Mouse (Mus musculus): ENCODE results near the gene Rccd1. TPM values are rescaled to one million over a fixed set of nuclear protein-coding genes. Genes with fewer than 3 reads are reported as not detected.

The Rccd1 gene
- total RNA-seq, 4 experiments from 2014 or later: 12.7 to 19.0 (median 14.2) TPM

DNA sequence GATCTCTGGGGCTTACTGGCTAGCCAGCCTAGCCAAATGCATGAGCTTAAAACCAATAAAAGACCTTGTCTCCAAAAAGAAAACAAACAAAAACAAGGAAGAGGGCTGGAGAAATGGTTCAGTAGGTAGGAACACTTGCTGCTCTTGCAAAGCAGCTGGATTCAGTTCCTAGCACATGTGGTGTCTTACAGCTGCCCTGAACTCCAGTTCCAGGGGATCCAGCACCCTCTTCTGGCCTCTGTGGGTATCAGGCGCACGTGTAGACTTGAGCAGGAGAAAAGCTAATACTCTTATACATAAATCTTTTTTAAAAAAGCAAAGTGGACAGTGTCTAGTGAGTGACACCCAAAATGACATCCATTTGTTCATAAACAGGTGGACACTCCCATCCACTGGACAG lies 22.7 kb downstream of the Rccd1 start:
- no peak for DNase-seq (ENCODE audit: low spot score in 2 of 2)

DNA sequence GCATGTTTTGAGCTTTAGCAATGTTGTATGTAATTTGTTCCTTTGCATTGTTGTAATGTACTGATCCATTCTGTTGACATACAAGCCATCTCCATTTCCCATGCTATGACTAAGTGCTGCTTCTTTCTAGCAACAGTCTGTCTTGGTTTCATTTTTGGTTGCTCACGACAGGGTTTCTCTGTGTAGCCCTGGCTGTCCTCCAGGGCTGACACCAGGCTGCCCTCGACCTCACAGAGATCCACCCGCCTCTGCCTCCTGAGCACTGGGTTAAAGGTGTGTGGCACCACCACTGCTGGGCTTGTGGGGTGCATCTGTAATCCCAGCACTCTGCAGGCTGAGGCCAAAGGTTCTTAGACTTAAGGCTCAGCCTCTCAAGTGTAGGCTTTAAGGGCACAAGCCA lies 24.7 kb downstream of the Rccd1 start:
- DNase-seq (ENCODE audit: low spot score in 2 of 2): no peak

DNA sequence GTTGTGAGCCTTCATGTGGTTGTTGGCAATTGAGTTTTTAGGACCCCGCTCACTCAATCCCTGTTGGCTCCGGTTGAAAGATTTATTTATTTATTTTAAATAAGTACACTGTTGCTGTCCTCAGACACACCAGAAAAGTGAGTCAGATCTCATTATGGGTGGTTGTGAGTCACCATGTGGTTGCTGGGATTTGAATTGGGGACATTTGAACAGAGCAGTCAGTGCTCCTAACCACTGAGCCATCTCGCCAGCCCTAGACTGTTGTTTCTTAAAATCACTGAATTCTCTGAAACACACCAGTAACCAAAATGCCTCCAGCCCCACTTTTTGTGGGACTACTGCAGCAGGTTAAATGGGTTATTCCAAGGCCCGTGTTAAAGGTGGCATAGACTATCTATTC lies 25.5 kb downstream of the Rccd1 start:
- DNase-seq (ENCODE audit: low spot score in 2 of 2): no peak

DNA sequence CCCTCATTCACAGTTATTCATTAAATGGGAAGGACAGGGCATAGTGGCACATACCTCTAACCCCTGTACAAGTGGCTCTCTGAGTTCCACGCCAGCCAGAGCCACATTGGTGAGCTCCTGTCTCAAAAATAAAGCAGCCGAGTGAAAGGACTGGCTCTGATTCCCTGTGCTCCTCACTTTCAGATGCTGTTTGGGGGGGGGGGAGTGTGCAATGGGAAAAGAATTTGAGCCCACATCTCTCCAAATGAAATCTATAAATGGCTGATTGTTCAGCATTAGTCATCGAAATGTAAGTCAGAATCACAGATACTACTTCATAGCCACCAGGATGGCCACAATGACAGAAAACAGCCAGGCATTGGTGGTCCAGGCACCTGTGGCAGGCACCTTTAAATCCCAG lies 27.2 kb downstream of the Rccd1 start:
- DNase-seq (ENCODE audit: low spot score in 2 of 2): no peak

DNA sequence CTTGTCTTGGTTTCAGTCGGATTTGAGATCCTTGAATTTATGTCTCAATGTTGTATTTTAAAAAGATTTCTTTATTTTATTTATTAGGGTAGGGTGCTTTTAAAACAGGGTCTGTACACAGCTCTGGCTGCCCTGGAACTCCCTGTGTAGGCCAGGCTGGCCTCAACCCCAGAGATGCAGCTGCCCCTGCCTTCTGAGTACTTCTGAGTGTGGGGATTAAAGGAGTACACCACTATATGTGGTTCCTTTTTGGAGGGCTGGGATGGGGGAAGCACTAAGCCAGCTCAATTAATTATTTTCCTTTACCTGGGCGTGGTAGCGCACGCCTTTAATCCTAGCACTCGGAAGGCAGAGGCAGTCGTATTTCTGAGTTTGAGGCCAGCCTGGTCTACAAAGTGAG lies 27.8 kb downstream of the Rccd1 start:
- no peak for DNase-seq (ENCODE audit: low spot score in 2 of 2)

DNA sequence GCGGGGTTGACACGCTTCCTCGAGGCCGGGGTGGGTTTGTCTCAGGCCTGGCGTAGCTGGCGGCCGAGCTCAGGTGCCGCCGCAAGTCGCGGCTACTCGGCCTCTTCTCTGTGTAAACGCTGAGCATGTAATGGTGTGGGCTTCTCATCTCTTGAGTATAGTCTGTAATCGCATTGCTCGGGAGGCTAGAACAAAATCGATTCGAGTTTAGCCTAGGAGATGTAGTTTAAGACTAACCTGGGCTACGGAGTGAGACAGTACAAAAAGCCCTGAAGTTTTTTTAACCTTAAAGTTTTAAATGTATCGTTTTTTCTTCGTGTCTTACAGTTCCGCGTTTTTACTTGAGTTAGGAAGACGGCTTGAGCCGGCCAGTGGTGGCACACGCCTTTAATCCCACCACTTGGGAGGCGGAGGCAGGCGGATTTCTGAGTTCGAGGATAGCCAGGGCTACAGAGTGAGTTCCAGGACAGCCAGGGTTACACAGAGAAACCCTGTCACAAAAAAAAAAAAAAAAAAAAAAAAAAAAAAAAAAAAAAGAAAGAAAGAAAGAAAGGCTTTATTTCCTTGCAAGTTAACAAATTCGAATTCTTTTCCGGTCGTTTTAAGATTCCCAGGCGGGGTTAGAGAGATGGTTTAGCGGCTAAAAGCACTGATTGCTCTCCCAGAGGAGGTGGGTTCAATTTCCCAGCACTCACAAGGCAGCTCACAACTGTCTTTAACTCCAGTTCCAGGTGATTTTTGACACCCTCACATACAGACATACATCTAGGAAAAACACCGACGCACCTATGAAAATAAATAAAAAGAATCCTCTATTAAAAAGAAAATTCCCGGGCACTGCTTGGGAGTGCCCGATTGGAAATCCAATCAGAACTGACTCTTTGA lies 29.2 kb downstream of the Rccd1 start:
- no peak for DNase-seq (ENCODE audit: low spot score in 2 of 2)

DNA sequence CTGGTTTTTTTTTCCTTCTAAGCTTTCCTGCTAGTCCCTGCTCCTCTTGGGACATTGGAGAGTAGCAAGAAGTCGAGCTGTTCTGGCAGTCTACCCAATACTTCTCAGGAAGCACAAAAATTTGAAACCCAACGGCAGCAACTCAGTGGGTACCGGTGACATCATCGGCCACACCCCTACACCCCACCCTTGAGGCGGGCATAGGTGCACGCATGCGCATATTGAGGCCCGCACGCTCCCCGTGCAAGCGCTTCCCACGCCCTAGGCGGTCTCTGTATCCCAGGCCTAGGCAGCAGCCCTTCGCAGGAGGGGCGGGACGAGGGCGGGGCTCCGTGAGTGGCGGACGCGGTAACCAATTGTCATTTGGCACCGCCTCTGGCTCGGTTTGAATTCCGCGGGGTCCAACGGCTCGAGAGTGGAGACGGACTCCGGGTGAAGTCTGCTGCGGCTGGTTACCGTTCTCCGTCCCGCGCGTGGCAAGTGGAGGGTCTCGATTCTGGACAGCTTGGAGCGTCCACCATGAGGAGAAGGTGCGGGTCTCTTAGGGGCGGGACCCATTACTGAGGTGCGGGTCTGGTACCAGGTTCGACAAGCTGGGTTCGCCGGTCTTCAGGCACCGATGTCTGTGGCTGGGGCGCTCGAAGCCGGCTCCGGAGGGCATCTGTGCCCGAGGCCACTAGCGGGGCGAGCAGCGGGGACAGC lies 30.0 kb downstream of the Rccd1 start, which contains the start of gene Prc1:
TSS of gene Prc1 (plus strand) at position 389 of the 702 bp plus-strand sequence.
- DNase-seq (ENCODE audit: low spot score in 2 of 2): peak; percentile 97 to 99

DNA sequence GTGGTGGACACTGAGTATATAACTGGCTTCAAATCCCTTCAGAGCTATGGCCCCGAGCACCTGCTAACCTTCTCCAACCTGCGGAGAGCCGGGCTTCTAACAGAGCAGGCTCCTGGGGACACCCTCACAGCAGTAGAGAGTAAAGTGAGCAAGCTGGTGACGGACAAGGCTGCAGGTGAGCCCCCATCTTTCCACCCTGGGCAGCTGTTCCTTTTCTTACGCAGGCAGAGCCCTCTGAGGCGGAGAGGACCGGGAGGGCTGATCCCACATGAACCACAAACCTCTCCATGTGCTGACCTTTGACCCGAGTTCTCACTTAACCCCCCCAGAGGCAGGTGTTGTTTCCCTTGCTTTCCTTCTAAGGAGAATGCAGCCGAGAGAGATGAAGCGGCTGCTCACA lies 36.5 kb downstream of the Rccd1 start:
- no peak for DNase-seq (ENCODE audit: low spot score in 2 of 2)

DNA sequence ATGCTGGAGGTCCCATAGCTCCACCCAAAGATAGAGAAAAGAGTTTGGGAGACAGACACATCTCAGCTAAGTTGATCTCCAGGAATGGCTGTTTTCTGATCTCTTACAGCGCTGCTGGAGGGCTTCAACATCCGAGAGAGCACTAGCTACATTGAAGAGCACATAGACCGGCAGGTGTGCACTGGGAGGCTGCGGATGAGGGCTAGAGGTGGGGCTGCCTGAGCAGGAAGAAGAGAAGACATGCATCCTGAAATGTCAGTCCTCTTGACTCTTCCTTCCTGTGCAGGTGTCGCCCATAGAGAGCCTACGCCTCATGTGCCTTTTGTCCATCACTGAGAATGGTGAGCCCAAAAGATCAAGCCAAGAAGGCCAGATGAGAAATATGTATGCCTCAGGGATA lies 38.5 kb downstream of the Rccd1 start:
- DNase-seq (ENCODE audit: low spot score in 2 of 2): no peak

DNA sequence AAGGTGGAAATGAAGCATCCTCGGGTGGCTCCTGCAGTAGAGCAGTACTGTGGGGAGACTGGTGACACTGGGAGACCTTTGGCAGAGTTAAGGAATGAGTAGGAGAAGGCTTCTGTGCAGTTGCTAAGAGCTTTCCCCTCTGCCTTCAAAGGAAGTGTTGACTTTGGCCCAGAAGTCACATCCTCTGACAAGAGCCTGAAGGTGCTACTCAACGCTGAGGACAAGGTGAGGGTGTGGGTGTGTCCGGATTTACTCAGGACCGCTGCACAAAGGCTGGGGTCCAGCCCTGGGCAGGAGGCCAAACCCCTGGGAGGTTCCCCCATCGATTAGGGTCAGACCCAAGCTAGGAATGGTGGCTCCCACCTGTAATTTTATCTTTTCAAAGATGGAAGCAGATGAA lies 39.9 kb downstream of the Rccd1 start:
- no peak for DNase-seq (ENCODE audit: low spot score in 2 of 2)

DNA sequence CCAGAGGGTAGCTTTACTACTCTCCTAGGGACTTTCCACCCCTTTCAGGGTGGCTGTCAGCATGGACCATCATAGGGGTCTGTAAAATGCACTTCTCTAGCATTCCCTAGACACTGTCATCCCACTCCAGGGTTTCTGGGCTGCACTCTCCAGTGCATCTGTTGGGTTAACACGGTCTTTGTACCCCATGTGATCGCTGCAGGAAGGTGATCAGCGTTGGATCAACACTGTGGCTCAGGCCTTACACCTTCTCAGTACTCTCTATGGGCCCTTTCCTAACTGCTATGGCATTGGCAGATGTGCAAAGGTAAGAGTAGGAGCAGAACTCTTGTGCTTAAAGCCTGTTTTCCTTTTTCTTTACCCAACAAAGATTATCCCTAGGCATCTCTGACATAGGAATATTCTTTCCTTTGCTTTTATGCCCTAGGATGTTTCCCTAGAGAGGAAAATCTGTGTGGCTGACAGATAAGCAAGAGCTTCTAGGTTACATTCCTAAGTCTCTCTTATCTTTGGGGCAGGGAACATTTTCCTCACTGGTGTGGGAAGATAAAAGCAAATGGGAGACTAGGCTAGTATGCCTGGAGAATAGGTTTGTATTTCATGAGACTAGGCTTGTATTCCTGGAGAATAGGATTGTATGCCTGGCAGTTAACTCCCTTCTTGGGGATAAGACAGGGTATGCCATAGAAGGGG lies 40.9 kb downstream of the Rccd1 start:
- DNase-seq (ENCODE audit: low spot score in 2 of 2): no peak

DNA sequence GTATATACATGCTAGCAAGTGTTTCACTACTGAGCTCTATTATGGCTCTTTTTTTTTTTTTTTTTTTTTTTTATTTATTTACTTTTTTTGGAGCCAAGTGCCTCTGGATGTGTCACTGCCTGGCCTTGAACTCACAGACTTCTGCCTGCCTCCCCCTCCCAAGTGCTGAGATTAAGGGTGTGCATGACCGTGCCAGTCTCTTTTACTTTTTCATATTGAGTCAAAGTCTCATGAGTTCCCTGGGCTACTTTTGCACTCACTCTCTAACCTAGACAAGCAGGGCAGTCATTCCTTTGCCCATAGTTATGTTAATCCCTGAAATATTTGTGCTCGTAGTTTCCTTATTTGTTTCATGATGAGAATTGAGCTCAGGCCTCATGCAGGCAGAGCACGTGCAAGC lies 42.6 kb downstream of the Rccd1 start:
- no peak for DNase-seq (ENCODE audit: low spot score in 2 of 2)

DNA sequence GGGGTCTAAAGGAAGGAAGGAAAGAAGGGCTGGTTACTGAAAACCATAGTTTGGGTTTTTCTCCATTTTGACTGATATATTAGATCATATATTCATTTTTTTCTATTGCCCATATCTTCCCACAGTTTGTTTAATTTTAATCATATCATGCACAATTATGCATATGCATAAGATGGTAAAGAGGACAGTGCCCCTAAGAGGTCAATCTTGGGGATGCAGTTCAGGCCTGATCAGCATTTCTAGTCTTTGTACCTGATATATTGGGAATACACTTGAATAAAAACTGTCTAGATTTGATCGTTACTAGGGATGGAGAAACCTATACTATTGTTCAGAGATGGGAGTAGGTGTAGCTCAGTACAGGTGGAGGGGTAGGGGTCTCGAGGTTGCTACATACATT lies 43.3 kb downstream of the Rccd1 start:
- no peak for DNase-seq (ENCODE audit: low spot score in 2 of 2)

DNA sequence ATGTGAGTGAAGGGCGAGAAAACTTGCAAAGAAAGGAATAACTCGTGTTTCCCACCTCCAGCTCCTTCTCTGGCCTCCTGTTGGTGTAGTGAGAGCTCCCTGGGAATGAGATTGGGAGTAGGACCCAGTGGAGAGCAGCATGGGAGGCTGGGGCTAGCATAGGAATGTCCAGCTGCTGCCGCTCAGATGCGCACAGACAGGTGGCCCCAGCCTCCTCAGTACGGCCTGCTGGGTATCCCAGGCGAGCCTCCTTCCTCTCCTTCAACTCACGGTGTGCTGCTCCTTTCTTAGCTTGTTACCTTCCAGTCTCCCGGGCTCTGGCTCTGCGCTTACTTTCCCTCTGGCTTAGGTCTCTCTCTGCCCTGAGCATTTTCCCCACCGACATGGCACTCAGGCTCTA lies 44.2 kb downstream of the Rccd1 start:
- no peak for DNase-seq (ENCODE audit: low spot score in 2 of 2)

DNA sequence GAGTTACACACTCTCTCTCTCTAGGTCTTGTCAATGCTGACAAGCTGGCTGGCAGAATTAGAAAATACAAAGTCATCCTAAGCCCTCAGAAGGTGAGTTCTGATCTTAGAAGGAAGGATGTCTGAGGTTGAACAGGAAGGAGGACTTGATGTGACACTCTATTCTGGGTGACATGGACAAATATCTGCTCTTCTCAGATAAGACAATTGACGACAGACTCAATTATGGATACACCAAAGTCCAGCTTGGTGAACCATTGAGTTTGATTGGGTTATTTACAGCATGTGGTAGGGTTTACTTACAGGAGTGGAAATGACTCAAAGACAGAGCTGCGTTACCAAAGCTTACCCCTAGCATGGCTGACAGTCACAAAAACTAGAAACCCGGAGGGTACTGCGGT lies 47.9 kb downstream of the Rccd1 start:
- DNase-seq (ENCODE audit: low spot score in 2 of 2): no peak

DNA sequence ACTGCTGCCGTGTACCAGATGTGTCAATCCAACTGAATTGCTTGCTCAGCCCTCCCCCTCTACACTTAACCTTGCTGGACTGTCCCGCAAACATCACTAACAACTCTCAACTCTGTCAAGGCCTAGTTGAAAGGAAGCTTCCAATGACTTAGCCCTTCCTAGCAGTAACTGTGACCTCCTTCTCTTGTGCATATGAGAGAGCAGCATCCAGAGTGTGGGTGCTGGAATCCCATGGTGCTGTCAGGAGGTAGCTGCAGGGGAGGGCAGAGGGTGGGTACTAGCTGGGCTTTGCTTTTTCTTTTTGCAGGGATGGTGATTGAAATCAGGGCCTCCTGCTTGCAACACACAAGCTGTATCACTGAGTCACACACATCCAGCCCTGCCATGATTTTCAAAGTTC lies 50.8 kb downstream of the Rccd1 start:
- no peak for DNase-seq (ENCODE audit: low spot score in 2 of 2)

DNA sequence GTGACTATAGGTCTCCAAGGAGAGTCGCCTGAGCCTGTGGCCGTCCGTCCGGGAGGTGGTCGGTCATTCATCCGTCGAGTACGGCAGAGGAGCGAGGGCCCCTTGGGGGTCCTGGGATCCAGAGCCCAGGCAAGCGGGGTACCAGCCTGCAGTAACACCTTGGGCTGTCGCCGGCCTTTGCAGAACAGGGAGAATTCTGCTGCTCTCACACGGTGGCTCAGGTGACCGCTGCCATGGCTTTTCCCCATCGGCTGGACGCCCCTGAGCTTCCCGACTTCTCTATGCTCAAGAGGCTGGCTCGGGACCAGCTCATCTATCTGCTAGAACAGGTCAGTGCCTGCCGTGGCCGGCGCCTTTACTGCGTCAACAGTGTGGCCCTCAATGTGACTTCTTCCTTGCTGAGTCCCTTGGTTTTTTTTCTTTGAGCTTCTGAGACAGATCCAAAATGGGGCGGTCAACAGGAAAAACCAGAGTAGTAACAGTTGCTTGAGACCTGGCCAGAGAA lies 54.5 kb downstream of the Rccd1 start:
- DNase-seq (ENCODE audit: low spot score in 2 of 2): no peak

DNA sequence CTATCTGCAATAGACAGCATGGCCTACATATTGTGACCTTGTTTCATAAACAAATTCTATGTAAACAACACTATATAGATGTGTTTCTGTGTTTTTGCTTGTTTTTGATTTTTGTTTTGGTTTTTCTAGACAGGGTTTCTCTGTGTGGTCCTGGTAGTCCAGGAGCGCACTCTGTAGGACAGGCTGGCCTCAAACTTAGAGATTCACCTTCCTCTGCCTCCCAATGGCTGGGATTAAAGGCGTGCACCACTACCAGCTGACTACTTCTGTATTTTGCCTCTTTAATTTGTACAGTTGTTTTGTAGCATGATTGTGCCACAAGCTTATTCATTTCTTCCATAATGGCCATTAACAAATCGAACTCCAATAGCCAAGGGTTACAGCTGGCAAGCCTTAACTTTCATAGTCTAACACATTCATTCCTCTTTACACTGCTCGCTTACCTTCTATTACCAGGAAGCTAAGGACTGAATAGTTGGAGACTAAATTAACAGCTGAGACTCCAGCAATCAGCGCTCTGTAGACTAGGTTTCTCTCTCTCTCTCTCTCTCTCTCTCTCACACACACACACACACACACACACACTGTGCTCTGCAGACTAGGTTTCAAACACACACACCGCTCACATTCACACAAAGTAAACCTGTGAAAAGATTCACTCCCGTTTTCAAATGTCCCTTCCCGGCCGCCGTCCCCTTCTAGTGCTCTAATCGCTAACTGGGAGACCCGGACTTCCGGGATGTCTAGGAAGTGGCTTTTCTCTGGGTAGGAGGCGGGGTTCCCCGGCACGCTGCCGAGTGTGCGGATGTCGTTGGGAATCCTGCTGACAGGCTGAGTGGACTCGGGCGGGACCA lies 55.1 kb downstream of the Rccd1 start, which contains the start of gene Vps33b:
TSS of gene Vps33b (plus strand) at position 753 of the 854 bp plus-strand sequence.
- peak; percentile 93 to 97 for DNase-seq (ENCODE audit: low spot score in 2 of 2)

DNA sequence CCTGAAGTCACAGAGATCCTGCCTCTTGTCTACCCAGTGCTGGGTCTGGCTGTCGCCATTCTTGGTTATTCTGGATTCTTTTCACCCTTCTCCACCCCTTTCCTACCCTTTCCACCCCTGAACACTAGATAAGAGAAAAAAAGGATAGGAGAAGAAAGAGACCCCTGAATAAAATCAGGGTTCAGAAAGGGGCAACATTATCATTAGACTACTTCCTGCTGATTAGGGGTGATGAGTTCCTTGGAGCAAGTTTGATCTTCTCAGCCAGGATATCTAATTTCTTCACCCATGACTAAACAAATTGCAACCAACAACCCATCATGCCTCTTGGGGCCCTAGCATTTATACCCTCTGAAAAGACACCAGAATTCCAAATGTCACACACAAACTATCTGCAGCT lies 56.5 kb downstream of the Rccd1 start:
- no peak for DNase-seq (ENCODE audit: low spot score in 2 of 2)

DNA sequence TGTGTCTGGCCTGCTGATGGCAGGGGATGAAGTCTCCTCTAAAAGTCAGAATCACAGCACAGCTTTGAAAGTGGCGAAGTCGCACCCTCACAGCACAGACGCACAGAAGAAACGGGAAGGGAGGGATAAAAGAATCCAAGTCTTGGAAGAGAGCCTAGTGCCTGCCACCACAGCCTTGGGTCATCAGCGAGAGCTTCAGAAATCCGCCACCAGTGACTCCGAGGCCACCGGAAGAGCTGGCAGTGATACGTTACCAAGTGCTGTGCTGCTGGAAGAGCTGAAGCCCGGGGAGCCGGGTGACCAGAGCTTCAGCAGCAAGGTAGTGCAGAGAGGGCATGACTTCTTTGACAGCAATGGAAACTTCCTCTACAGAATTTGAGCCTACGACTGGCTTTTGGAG lies 59.6 kb downstream of the Rccd1 start:
- no peak for DNase-seq (ENCODE audit: low spot score in 2 of 2)

Data from layer of hippocampus, adult 8-10 months (tissue).